Mouse (Mus musculus) heart, postnatal 0 days (tissue): ENCODE data around the gene Ankrd22. TPM values are rescaled to one million over a fixed set of nuclear protein-coding genes. Genes with fewer than 3 reads are reported as not detected.
"Not testable (repeated sequence)": the region's sequence is repeated elsewhere in the genome, so short reads cannot be mapped to it uniquely, and the experiment has no call there.

ENCODE experiments used
- ATAC-seq: fragments of 200-750 bp; cut with Nextera tagmentation; 2 replicates; pipeline ENCODE4 v1.8.0; 2017; ENCODE audit warnings: low read depth, moderate number of reproducible peaks, moderate library complexity; ENCODE audit not compliant: insufficient read depth
- DNase-seq: peaks from one replicate; pipeline ENCODE4 v3.0.0-alpha.2; 2016; ENCODE audit warnings: low spot score
- H3K27ac ChIP-seq: fragments of 300-500 bp; sonication (generic); 2 replicates; pipeline ENCODE4 v1.5.1; 2014; ENCODE audit warnings: low read depth, mild to moderate bottlenecking
- H3K27me3 ChIP-seq: fragments of 300-500 bp; sonication (generic); 2 replicates; pipeline ENCODE4 v1.6.1; 2014; ENCODE audit warnings: low read length, mixed read lengths; ENCODE audit not compliant: control insufficient read depth, insufficient read depth
- H3K36me3 ChIP-seq: fragments of 300-500 bp; sonication (generic); replicated peaks from 2 replicates; pipeline ENCODE4 v1.6.1; 2014; ENCODE audit warnings: low read length, mixed read lengths; ENCODE audit not compliant: control insufficient read depth, insufficient read depth
- H3K4me1 ChIP-seq: fragments of 300-500 bp; sonication (generic); 2 replicates; pipeline ENCODE4 v1.6.1; 2014; ENCODE audit warnings: antibody characterized with exemption; ENCODE audit not compliant: control insufficient read depth, insufficient read depth
- H3K4me2 ChIP-seq: fragments of 300-500 bp; sonication (generic); 2 replicates; pipeline ENCODE4 v1.6.1; 2014; ENCODE audit warnings: low read depth, mild to moderate bottlenecking, low read length, moderate library complexity
- H3K4me3 ChIP-seq: fragments of 300-500 bp; sonication (generic); 2 replicates; pipeline ENCODE4 v1.5.1; 2014; ENCODE audit warnings: low read depth, low read length
- H3K9ac ChIP-seq: fragments of 300-500 bp; sonication (generic); replicated peaks from 2 replicates; pipeline ENCODE4 v1.6.1; 2014; ENCODE audit warnings: low read depth, low read length, mixed read lengths
- H3K9me3 ChIP-seq: fragments of 300-500 bp; sonication (generic); replicated peaks from 2 replicates; pipeline ENCODE4 v1.6.1; 2016; ENCODE audit warnings: low read length; ENCODE audit not compliant: control insufficient read depth
- CTCF ChIP-seq: IDR thresholded peaks from 2 replicates; pipeline ENCODE4 v1.5.1; 2016; ENCODE audit warnings: antibody characterized with exemption, control low read depth, low read depth
- EP300 ChIP-seq: IDR thresholded peaks from 2 replicates; pipeline ENCODE4 v1.6.1; 2016; ENCODE audit warnings: antibody characterized with exemption, low read depth
- WGBS: fragments of 180-500 bp; shearing (Covaris S2); extraction: QIAGEN DNeasy Blood & Tissue Kit; methylation state at CpG from one replicate; pipeline ENCODE4 v1.1.7; 2014; 5-methylcytosine and 5-hydroxymethylcytosine counted together
- polyA plus RNA-seq: library from polyadenylated mRNA; unstranded; fragments of >200 nt; fragmentation: Nextera tagmentation; extraction: Ambion mirVana; gene quantifications from 2 replicates; pipeline ENCODE4 v1.2.1, GENCODE M21; 2015
- total RNA-seq: library from RNA; depleted of rRNA; stranded (reverse); fragments of >200 nt; gene quantifications from 2 replicates; pipeline ENCODE4 v1.2.3, GENCODE M21; 2014; ENCODE audit warnings: low replicate concordance

Ankrd22 gene
- total and polyA plus RNA-seq, 2 experiments from 2014 or later = 0.34 TPM; not detected in 1

DNA sequence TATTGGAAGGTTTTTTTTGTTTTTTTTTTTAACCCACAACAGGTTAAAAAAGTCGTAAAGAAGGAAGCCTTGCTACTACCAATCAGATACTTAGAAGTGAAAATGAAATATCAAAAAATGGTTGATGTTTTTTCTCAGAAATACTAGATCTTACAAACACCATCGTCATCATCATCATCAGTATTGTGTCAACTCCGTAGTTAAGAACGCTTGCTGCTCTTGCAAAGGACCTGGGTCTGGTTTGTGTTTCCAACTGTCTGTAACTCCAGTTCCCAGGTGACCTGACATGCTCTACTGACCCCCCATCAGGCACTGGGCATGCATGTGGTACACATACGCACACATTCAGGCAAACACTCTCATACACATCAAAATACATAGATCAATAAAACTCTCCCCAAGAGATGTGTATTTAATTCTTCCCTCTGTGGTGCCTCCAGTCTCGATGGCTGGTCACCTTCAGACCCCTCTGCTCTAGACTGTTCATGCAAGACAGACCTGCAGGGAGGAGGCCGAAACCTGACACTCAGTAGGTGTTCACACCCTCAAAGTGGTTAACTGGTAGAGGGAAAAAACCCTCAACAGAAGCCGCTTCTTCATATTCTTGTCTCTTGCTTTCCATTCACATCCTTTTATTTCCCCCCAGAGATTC lies 44.2 kb upstream of the Ankrd22 start:
- no peaks in the 10 kb centered on the region for H3K36me3 ChIP-seq
- 81% methylated on average over 8 of the region's 8 CpGs for WGBS
- 0 out of 2 replicates have a peak, but pooled peaks cover 5% of the 10 kb centered on the region for H3K4me1 ChIP-seq
- H3K4me3 ChIP-seq = no peak overlapping the region
- DNase-seq = no peak
- H3K9ac ChIP-seq = no peak overlapping the region
- no peaks in the 10 kb centered on the region for H3K9me3 ChIP-seq
- ATAC-seq = no peak
- H3K4me2 ChIP-seq = no peak overlapping the region
- no peaks in the 10 kb centered on the region for H3K27me3 ChIP-seq
- TF ChIP-seq CTCF (no peak), EP300 (no peak)
- no peak overlapping the region for H3K27ac ChIP-seq

DNA sequence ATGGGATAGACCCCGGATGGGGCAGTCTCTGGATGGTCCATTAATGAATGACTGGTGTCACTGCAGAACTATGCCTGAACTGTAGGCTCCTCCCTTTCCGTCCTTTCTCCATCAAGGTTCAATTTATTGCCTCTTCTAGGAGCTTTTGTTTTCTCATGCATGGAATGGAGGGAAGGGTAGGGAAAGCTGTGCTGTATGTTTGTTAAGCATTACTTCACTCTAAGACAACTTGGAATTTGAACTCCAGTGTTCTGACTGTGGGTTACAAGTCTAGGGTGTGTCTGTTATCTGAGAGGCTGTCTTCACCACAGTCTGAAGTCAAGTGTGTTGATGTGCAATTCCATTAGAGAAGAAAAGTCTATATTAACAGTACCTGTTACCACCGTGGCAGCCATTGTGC lies 43.2 kb upstream of the Ankrd22 start:
- H3K27ac ChIP-seq = no peak overlapping the region
- H3K4me3 ChIP-seq = no peak overlapping the region
- H3K36me3 ChIP-seq = no peaks in the 10 kb centered on the region
- 0 out of 2 replicates have a peak, but pooled peaks cover 1% of the 10 kb centered on the region for H3K4me1 ChIP-seq
- DNase-seq (no peak), ATAC-seq (no peak)
- no peaks in the 10 kb centered on the region for H3K9me3 ChIP-seq
- H3K27me3 ChIP-seq = no peaks in the 10 kb centered on the region
- TF ChIP-seq CTCF = no peak
- 56% methylated on average over 3 of the region's 3 CpGs for WGBS
- no peak overlapping the region for H3K4me2 ChIP-seq
- H3K9ac ChIP-seq = no peak overlapping the region

DNA sequence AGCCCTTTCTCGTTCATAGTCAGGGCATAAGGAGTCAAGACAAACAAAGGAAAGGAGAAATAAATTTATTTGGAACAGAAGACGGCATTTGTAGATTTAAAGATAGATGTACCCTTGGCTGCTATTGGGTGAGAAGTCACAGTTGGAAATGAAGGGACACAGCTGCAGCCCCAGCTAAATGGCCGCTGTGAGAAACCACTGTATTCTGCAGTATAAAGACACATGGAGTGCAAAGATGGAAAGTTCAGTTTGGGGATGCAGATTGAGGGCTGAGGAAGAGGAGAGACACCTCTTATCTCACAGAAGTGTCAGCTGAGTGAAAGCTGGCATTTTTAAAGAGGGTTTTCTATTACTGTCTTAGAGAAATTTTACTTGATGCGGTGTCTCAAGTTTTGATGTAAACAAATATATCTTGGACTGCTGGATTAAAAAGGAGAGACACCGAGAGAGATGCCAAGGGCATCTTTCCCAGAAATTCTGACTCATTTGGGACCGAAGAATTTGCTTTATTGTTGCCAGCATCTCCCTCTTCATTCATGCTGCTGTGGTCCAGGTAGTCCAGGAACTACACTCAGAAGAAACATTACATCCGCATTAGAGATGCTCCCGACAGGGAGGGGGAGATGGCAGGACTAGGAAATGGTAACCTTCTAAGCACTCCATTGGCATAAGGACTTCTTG lies 41.0 kb upstream of the Ankrd22 start:
- H3K4me1 ChIP-seq = no peaks in the 10 kb centered on the region
- no peak overlapping the region for H3K9ac ChIP-seq
- no peak overlapping the region for H3K4me2 ChIP-seq
- no peaks in the 10 kb centered on the region for H3K9me3 ChIP-seq
- DNase-seq (no peak), ATAC-seq (no peak)
- 78% methylated on average over 8 of the region's 8 CpGs for WGBS
- H3K4me3 ChIP-seq = no peak overlapping the region
- TF ChIP-seq CTCF = no peak
- no peak for TF ChIP-seq EP300
- no peak overlapping the region for H3K27ac ChIP-seq
- no peaks in the 10 kb centered on the region for H3K36me3 ChIP-seq
- no peaks in the 10 kb centered on the region for H3K27me3 ChIP-seq

DNA sequence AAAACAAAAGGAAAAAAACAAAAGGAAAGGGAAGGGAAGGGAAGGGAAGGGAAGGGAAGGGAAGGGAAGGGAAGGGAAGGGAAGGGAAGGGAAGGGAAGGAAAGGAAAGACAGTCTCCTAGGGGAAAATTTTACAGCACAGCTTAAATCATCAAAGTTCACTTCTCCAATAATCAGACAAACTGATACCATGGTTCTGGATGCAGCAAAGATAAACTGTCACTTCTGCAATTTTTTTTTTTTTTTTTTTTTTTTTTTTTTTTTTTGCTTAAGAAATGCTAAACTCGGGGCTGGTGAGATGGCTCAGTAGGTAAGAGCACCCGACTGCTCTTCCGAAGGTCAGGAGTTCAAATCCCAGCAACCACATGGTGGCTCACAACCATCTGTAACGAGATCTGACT lies 40.3 kb upstream of the Ankrd22 start:
- not testable (repeated sequence) for H3K9ac ChIP-seq, DNase-seq, ATAC-seq, H3K4me2 ChIP-seq, H3K36me3 ChIP-seq, H3K27ac ChIP-seq, H3K4me3 ChIP-seq, H3K9me3 ChIP-seq, H3K4me1 ChIP-seq, H3K27me3 ChIP-seq
- WGBS = 69% methylated on average over 3 of the region's 4 CpGs

DNA sequence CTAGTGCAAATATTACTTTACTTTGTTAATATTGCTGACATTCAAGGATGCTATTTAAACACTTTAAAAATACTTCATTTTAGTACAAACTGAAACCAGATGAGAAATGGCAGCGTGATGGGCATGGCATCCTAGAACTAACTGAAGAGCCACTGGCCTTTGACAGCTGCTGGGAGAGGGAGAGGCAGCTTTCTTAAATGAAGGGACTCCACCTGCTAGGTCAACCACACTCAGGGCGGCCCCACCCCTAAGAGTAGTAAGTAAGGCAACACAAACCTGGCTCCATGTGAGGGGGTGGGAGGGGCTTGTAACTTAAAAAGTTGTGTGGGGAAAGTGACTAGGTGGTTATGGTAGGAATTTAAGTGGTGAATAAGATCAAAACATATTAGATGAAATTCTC lies 36.8 kb upstream of the Ankrd22 start:
- Histone ChIP-seq H3K4me2 (no peak overlapping the region), H3K9ac (no peak overlapping the region), H3K36me3 (no peaks in the 10 kb centered on the region), H3K4me3 (no peak overlapping the region), H3K4me1 (no peaks in the 10 kb centered on the region), H3K27me3 (no peaks in the 10 kb centered on the region), H3K9me3 (no peaks in the 10 kb centered on the region), H3K27ac (no peak overlapping the region)
- ATAC-seq (no peak), DNase-seq (no peak)
- WGBS = 78% methylated on average over 2 of the region's 2 CpGs
- TF ChIP-seq EP300 = no peak
- TF ChIP-seq CTCF = no peak

DNA sequence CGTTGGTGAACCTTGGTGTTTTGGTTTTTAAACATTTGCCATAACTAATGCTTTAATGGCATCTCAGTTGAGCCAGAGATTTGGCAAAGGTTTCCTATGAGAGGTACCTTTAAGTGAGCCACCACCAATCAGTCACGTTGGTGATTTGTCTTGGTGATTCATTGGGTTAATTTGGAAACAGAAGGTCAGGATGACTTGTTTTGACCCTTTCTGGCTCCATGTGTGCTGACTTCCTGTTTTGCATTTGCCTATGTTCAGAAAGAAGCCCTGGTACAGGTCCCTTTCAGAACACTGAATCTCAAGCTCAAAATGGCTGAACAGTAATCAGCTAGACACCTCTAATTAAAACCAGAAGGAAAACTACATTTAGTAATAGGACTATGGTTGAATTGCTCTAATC lies 33.6 kb upstream of the Ankrd22 start:
- Histone ChIP-seq H3K27ac (no peak overlapping the region), H3K9ac (no peak overlapping the region), H3K4me3 (no peak overlapping the region), H3K4me2 (no peak overlapping the region), H3K27me3 (no peaks in the 10 kb centered on the region), H3K4me1 (no peaks in the 10 kb centered on the region), H3K36me3 (no peaks in the 10 kb centered on the region), H3K9me3 (no peaks in the 10 kb centered on the region)
- WGBS = 70% methylated on average over 2 of the region's 2 CpGs
- no peak for TF ChIP-seq CTCF
- no peak for TF ChIP-seq EP300
- ATAC-seq (no peak), DNase-seq (no peak)
